Mouse (Mus musculus) bone marrow macrophage, adult 2 months (primary cell): ENCODE data around the gene Nol11. TPM values are rescaled to one million over a fixed set of nuclear protein-coding genes. Genes with fewer than 3 reads are reported as not detected.
"Not testable (repeated sequence)": the region's sequence is repeated elsewhere in the genome, so short reads cannot be mapped to it uniquely, and the experiment has no call there.

Experiments
- H3K27ac ChIP-seq: 2 replicates; pipeline ENCODE4 v1.5.1; 2012; ENCODE audit warnings: low read depth, low read length; ENCODE audit not compliant: insufficient read depth
- H3K4me1 ChIP-seq: 2 replicates; pipeline ENCODE4 v1.6.1; 2012; ENCODE audit warnings: low read length; ENCODE audit not compliant: control insufficient read depth, insufficient read depth
- H3K4me3 ChIP-seq: 2 replicates; pipeline ENCODE4 v1.5.1; 2012; ENCODE audit warnings: mild to moderate bottlenecking, low read length, moderate library complexity; ENCODE audit not compliant: insufficient read depth
- CTCF ChIP-seq: IDR thresholded peaks from 2 replicates; pipeline ENCODE4 v1.5.1; 2012; ENCODE audit warnings: low read depth, mild to moderate bottlenecking, low read length, moderate library complexity
- POLR2A ChIP-seq: IDR thresholded peaks from 2 replicates; pipeline ENCODE4 v1.6.1; 2012; ENCODE audit warnings: mild to moderate bottlenecking, low read depth, low read length, borderline replicate concordance
- polyA plus RNA-seq: library from polyadenylated mRNA; stranded (reverse); fragments of >200 nt; gene quantifications from 2 replicates; pipeline ENCODE4 v1.2.4, GENCODE M21; 2012; ENCODE audit not compliant: missing spikeins, insufficient read depth, insufficient read length

Nol11 gene
- polyA plus RNA-seq, 1 experiment: 18.4 TPM

- TF ChIP-seq POLR2A (no peak), CTCF (no peak)
- H3K27ac ChIP-seq: no peak overlapping the region
- H3K4me3 ChIP-seq: no peak overlapping the region
- 0 out of 2 replicates have a peak, but pooled peaks cover 6% of the 10 kb centered on the region for H3K4me1 ChIP-seq
Measured at GRCm38 (mm10) chr11:107135741-107136140, 53.4 kb downstream of the Nol11 start.

GRCm38 (mm10) chr11:107132426-107132825 lies 56.8 kb downstream of the Nol11 start:
- H3K27ac ChIP-seq: no peak overlapping the region
- TF ChIP-seq POLR2A: no peak
- TF ChIP-seq CTCF: peak; percentile 4; the same call in 1 of the 2 replicates

GRCm38 (mm10) chr11:107131749-107132421 lies 57.3 kb downstream of the Nol11 start, which contains the start of gene Bptf:
Gene Bptf (minus strand): TSS chr11:107132127.
- peak within 1 kb of the TSS; percentile 90 for H3K4me3 ChIP-seq
- peak within 1 kb of the TSS; percentile 56 for H3K27ac ChIP-seq
- peak; percentile 85 for TF ChIP-seq CTCF
- no peak for TF ChIP-seq POLR2A
- peaks cover 7% of the 10 kb centered on the region for H3K4me1 ChIP-seq

More at GRCm38 (mm10) chr11:107132426-107132825, 56.8 kb downstream of the Nol11 start:
- Histone ChIP-seq H3K4me3 (peak overlapping the region; percentile 63), H3K4me1 (peaks cover 7% of the 10 kb centered on the region)

- peak overlapping the region; percentile 90 for H3K4me3 ChIP-seq
- peak overlapping the region; percentile 56 for H3K27ac ChIP-seq
- no peak for TF ChIP-seq POLR2A
- TF ChIP-seq CTCF: no peak
- peaks cover 7% of the 10 kb centered on the region for H3K4me1 ChIP-seq
Measured at GRCm38 (mm10) chr11:107130879-107131748, 58.1 kb downstream of the Nol11 start.

GRCm38 (mm10) chr11:107130221-107130788 lies 58.9 kb downstream of the Nol11 start:
- Histone ChIP-seq H3K4me3 (peak overlapping the region; percentile 90), H3K27ac (peak overlapping the region; percentile 28; the same call in 1 of the 2 replicates), H3K4me1 (peaks cover 7% of the 10 kb centered on the region)
- TF ChIP-seq CTCF: no peak

- no peak overlapping the region for H3K4me3 ChIP-seq
- peaks cover 12% of the 10 kb centered on the region for H3K4me1 ChIP-seq
- TF ChIP-seq CTCF (no peak), POLR2A (no peak)
- H3K27ac ChIP-seq: no peak overlapping the region
Measured at GRCm38 (mm10) chr11:107129641-107130040, 59.5 kb downstream of the Nol11 start.

- peaks cover 20% of the 10 kb centered on the region for H3K4me1 ChIP-seq
- not testable (repeated sequence) for H3K27ac ChIP-seq, H3K4me3 ChIP-seq
Measured at GRCm38 (mm10) chr11:107126716-107127115, 62.5 kb downstream of the Nol11 start.

GRCm38 (mm10) chr11:107125011-107125410 lies 64.2 kb downstream of the Nol11 start:
- no peak overlapping the region for H3K27ac ChIP-seq
- TF ChIP-seq CTCF: no peak
- no peak for TF ChIP-seq POLR2A
- H3K4me3 ChIP-seq: no peak overlapping the region
- H3K4me1 ChIP-seq: peaks cover 20% of the 10 kb centered on the region

- TF ChIP-seq POLR2A: no peak
- TF ChIP-seq CTCF: no peak
- peaks cover 20% of the 10 kb centered on the region for H3K4me1 ChIP-seq
- H3K4me3 ChIP-seq: 0 out of 2 replicates have a peak overlapping the region, but pooled peaks have one; percentile 11
- H3K27ac ChIP-seq: peak overlapping the region; percentile 12; the same call in 1 of the 2 replicates
Measured at GRCm38 (mm10) chr11:107124327-107124731, 64.9 kb downstream of the Nol11 start.
